In genomic region chr16:23501288-23501687, GRCm38 (mm10) we compare ENCODE assay signal across 26 mouse cellular contexts. TPM values are rescaled to one million over a fixed set of nuclear protein-coding genes. Genes with fewer than 3 reads are reported as not detected.
DNase-seq lines count a peak whose midpoint lies in the region; ATAC-seq lines count a peak whose summit lies in the region.
"Had no signal": no experiment of that assay in that cellular context is flagged by ENCODE, and none has a peak within 500 bp of the region (broad histone marks: within the 10 kb centered on the region; RNA-seq: fewer than 3 reads in every experiment).

No protein-coding gene starts in this region.

- no peaks in the 10 kb centered on the region for H3K9me3 ChIP-seq in heart, embryonic 10.5 days
- H3K9me3 ChIP-seq in heart, embryonic 15.5 days (replicated peaks): no peaks in the 10 kb centered on the region
- no peaks in the 10 kb centered on the region for H3K9me3 ChIP-seq in liver, embryonic 11.5 days (ENCODE audit: control insufficient read depth, low read length)
- no peaks in the 10 kb centered on the region for H3K9me3 ChIP-seq in liver, embryonic 15.5 days (replicated peaks)
- no peaks in the 10 kb centered on the region for H3K9me3 ChIP-seq in forebrain, embryonic 13.5 days (replicated peaks)
- H3K9me3 ChIP-seq: embryonic facial prominence, embryonic 12.5 days; hindbrain, embryonic 12.5 days; lung, embryonic 15.5 days; midbrain, embryonic 10.5 days; neural tube, embryonic 12.5 days had no signal

- H3K4me3 ChIP-seq in heart, embryonic 10.5 days: no peak overlapping the region
- H3K4me3 ChIP-seq in heart, embryonic 15.5 days: no peak overlapping the region
- H3K4me3 ChIP-seq in liver, embryonic 11.5 days (ENCODE audit: low read depth, low read length): no peak overlapping the region
- no peak overlapping the region for H3K4me3 ChIP-seq in liver, embryonic 15.5 days (replicated peaks)
- no peak overlapping the region for H3K4me3 ChIP-seq in forebrain, embryonic 13.5 days
- H3K4me3 ChIP-seq: embryonic facial prominence, embryonic 12.5 days; hindbrain, embryonic 12.5 days; lung, embryonic 15.5 days; midbrain, embryonic 10.5 days; myocyte; neural tube, embryonic 12.5 days had no signal

- WGBS in heart, embryonic 10.5 days: 59% methylated on average over 2 of the region's 2 CpGs
- 54% methylated on average over 2 of the region's 2 CpGs for WGBS in heart, embryonic 15.5 days
- 77% methylated on average over 2 of the region's 2 CpGs for WGBS in liver, embryonic 11.5 days
- 52% methylated on average over 2 of the region's 2 CpGs for WGBS in liver, embryonic 15.5 days (ENCODE audit: insufficient replicate concordance)
- WGBS in forebrain, embryonic 13.5 days: 95% methylated on average over 2 of the region's 2 CpGs

- ATAC-seq in heart, embryonic 15.5 days (replicated peaks; ENCODE audit: insufficient number of reproducible peaks, insufficient read depth, low FRiP score, low read depth): no peak
- ATAC-seq in liver, embryonic 11.5 days (replicated peaks; ENCODE audit: low FRiP score): peak; percentile 42; the same call in 1 of the 2 replicates
- ATAC-seq in liver, embryonic 15.5 days (ENCODE audit: insufficient read depth): peak; percentile 17; the same call in 1 of the 2 replicates
- no peak for ATAC-seq in forebrain, embryonic 13.5 days
- ATAC-seq: CD4-positive, CD25-positive, alpha-beta regulatory T cell, adult 4 months; forebrain, embryonic 16.5 days; intestine, embryonic 16.5 days had no signal

- peak overlapping the region; percentile 70; the same call in 1 of the 2 replicates for H3K27ac ChIP-seq in heart, embryonic 10.5 days
- H3K27ac ChIP-seq in heart, embryonic 15.5 days: peak overlapping the region; percentile 90
- H3K27ac ChIP-seq in liver, embryonic 11.5 days (ENCODE audit: low read depth, low read length): peak overlapping the region; percentile 87
- peak overlapping the region; percentile 73 for H3K27ac ChIP-seq in liver, embryonic 15.5 days (replicated peaks)
- no peak overlapping the region for H3K27ac ChIP-seq in forebrain, embryonic 13.5 days
- H3K27ac ChIP-seq: embryonic facial prominence, embryonic 12.5 days; hindbrain, embryonic 12.5 days; kidney, postnatal 0 days; lung, embryonic 15.5 days; midbrain, embryonic 10.5 days; neural tube, embryonic 12.5 days had no signal

- DNase-seq in heart, embryonic 10.5 days (ENCODE audit: low spot score): no peak
- DNase-seq in heart, postnatal 25 days (ENCODE audit: low spot score): no peak
- no peak for DNase-seq in heart, adult 18-20 months
- DNase-seq in liver, embryonic 11.5 days (ENCODE audit: low spot score): no peak
- no peak for DNase-seq in cerebellum, adult 18-20 months
- DNase-seq: adrenal gland, postnatal 14 days; cerebellum, adult 11 months; cerebellum, adult 9-11 months; embryo, embryonic 11 days; kidney, adult 8-10 months; kidney, postnatal 4 days; left cerebral cortex, postnatal 4 days had no signal

- no peaks in the 10 kb centered on the region for H3K36me3 ChIP-seq in heart, embryonic 10.5 days
- no peaks in the 10 kb centered on the region for H3K36me3 ChIP-seq in heart, embryonic 15.5 days
- H3K36me3 ChIP-seq in liver, embryonic 11.5 days (ENCODE audit: control insufficient read depth, insufficient read depth, low read length): no peaks in the 10 kb centered on the region
- no peaks in the 10 kb centered on the region for H3K36me3 ChIP-seq in liver, embryonic 15.5 days (replicated peaks)
- peaks cover 6% of the 10 kb centered on the region; the same call in 1 of the 2 replicates for H3K36me3 ChIP-seq in forebrain, embryonic 13.5 days (ENCODE audit: poor library complexity, severe bottlenecking)
- H3K36me3 ChIP-seq: embryonic facial prominence, embryonic 12.5 days; hindbrain, embryonic 12.5 days; lung, embryonic 15.5 days; midbrain, embryonic 10.5 days; neural tube, embryonic 12.5 days had no signal

- peaks cover 75% of the 10 kb centered on the region for H3K4me1 ChIP-seq in heart, embryonic 10.5 days
- H3K4me1 ChIP-seq in heart, embryonic 15.5 days (replicated peaks): peaks cover 70% of the 10 kb centered on the region
- H3K4me1 ChIP-seq in liver, embryonic 11.5 days (replicated peaks; ENCODE audit: control insufficient read depth, insufficient read depth, low read length): peaks cover 59% of the 10 kb centered on the region
- peaks cover 71% of the 10 kb centered on the region for H3K4me1 ChIP-seq in liver, embryonic 15.5 days (replicated peaks)
- H3K4me1 ChIP-seq in forebrain, embryonic 13.5 days: peaks cover 53% of the 10 kb centered on the region

- H3K4me2 ChIP-seq in heart, embryonic 15.5 days: no peak overlapping the region
- H3K4me2 ChIP-seq in liver, embryonic 11.5 days: peak overlapping the region; percentile 44
- H3K4me2 ChIP-seq in liver, embryonic 15.5 days: peak overlapping the region; percentile 29
- H3K4me2 ChIP-seq in forebrain, embryonic 13.5 days: no peak overlapping the region
- H3K4me2 ChIP-seq: embryonic facial prominence, embryonic 12.5 days; hindbrain, embryonic 12.5 days; lung, embryonic 15.5 days; neural tube, embryonic 12.5 days had no signal

- no peak overlapping the region for H3K9ac ChIP-seq in heart, embryonic 15.5 days
- H3K9ac ChIP-seq in liver, embryonic 11.5 days (ENCODE audit: low read depth, low read length): 0 out of 2 replicates have a peak overlapping the region, but pooled peaks have one; percentile 15
- no peak overlapping the region for H3K9ac ChIP-seq in liver, embryonic 15.5 days
- no peak overlapping the region for H3K9ac ChIP-seq in forebrain, embryonic 13.5 days
- H3K9ac ChIP-seq: embryonic facial prominence, embryonic 12.5 days; hindbrain, embryonic 12.5 days; lung, embryonic 15.5 days; neural tube, embryonic 12.5 days had no signal

- intact Hi-C loops in heart, postnatal 25 days (cut with DNase I): no loop called here

- peaks cover 27% of the 10 kb centered on the region for H3K27me3 ChIP-seq in heart, embryonic 10.5 days (ENCODE audit: insufficient read depth, poor library complexity, severe bottlenecking)
- no peaks in the 10 kb centered on the region for H3K27me3 ChIP-seq in heart, embryonic 15.5 days
- no peaks in the 10 kb centered on the region for H3K27me3 ChIP-seq in liver, embryonic 11.5 days (replicated peaks; ENCODE audit: control insufficient read depth, insufficient read depth, low read length)
- no peaks in the 10 kb centered on the region for H3K27me3 ChIP-seq in liver, embryonic 15.5 days
- peaks cover 13% of the 10 kb centered on the region; the same call in 1 of the 2 replicates for H3K27me3 ChIP-seq in forebrain, embryonic 13.5 days
- H3K27me3 ChIP-seq: embryonic facial prominence, embryonic 12.5 days; hindbrain, embryonic 12.5 days; lung, embryonic 15.5 days; neural tube, embryonic 12.5 days had no signal

RNA-seq across cellular contexts. Expression of gene Rtp4, which starts 18.8 kb away (rescaled TPM):
- 1.4 and 1.9 TPM in 2 replicates for polyA plus RNA-seq in heart, embryonic 10.5 days (2016; fragmentation: Nextera tagmentation; extraction: Ambion mirVana)
- total RNA-seq in heart, postnatal 25 days (2021): 1 to 10 TPM; 4.9 to 6.2 TPM
- polyA plus RNA-seq in heart, embryonic 15.5 days (2015; fragmentation: Nextera tagmentation; extraction: Ambion mirVana): 8.4 and 10.6 TPM in 2 replicates
- 1 to 10 TPM; 4.4 to 4.8 TPM for total RNA-seq in heart, adult 18-20 months (2021)
- polyA plus RNA-seq in liver, embryonic 11.5 days (2014; fragmentation: Nextera tagmentation; extraction: Ambion mirVana): 4.2 and 4.6 TPM in 2 replicates
- 6.3 and 9.9 TPM in 2 replicates for polyA plus RNA-seq in liver, embryonic 15.5 days (2015; fragmentation: Nextera tagmentation; extraction: Ambion mirVana)
- 2.3 and 3.3 TPM in 2 replicates for polyA plus RNA-seq in forebrain, embryonic 13.5 days (2015; fragmentation: Nextera tagmentation; extraction: Ambion mirVana)

RNA-seq across cellular contexts. Expression of gene Masp1, which starts 19.3 kb away (rescaled TPM):
- polyA plus RNA-seq in heart, embryonic 10.5 days (2016; fragmentation: Nextera tagmentation; extraction: Ambion mirVana): 9.9 and 16.7 TPM in 2 replicates
- total RNA-seq in heart, postnatal 25 days (2021): 10 to 100 TPM; 17.5 to 22.0 TPM
- 13.1 and 14.0 TPM in 2 replicates for polyA plus RNA-seq in heart, embryonic 15.5 days (2015; fragmentation: Nextera tagmentation; extraction: Ambion mirVana)
- 10 to 100 TPM; 11.6 to 13.4 TPM for total RNA-seq in heart, adult 18-20 months (2021)
- 21.6 and 23.1 TPM in 2 replicates for polyA plus RNA-seq in liver, embryonic 11.5 days (2014; fragmentation: Nextera tagmentation; extraction: Ambion mirVana)
- polyA plus RNA-seq in liver, embryonic 15.5 days (2015; fragmentation: Nextera tagmentation; extraction: Ambion mirVana): 21.7 and 24.9 TPM in 2 replicates
- 53.5 and 55.9 TPM in 2 replicates for polyA plus RNA-seq in forebrain, embryonic 13.5 days (2015; fragmentation: Nextera tagmentation; extraction: Ambion mirVana)
- total RNA-seq: megakaryocyte progenitor cell, adult 5-6 weeks had no signal
- polyA plus RNA-seq: CD4-positive, CD25-positive, alpha-beta regulatory T cell, adult 4 months had no signal

Comparison
In these comparisons a context has a peak if more than half of its experiments do, and no peak if none do; other contexts are left out.
1. ATAC-seq: peak in liver, embryonic 11.5 days (single experiment) and liver, embryonic 15.5 days (single experiment); none in heart, embryonic 15.5 days (single experiment) and forebrain, embryonic 13.5 days (single experiment).
2. H3K4me2 ChIP-seq: peak in liver, embryonic 11.5 days (single experiment) and liver, embryonic 15.5 days (single experiment); none in heart, embryonic 15.5 days (single experiment) and forebrain, embryonic 13.5 days (single experiment).